Mouse (Mus musculus) hindbrain, embryonic 10.5 days (tissue): Measurements from ENCODE around the gene Foxb2. TPM values are rescaled to one million over a fixed set of nuclear protein-coding genes. Genes with fewer than 3 reads are reported as not detected.
A peak's percentile ranks its signal among the peaks of the same experiment; 100 is the strongest.

Experiments used
- DNase-seq: peaks from one replicate; pipeline ENCODE4 v3.0.0-alpha.2; 2017; ENCODE audit warnings: low spot score
- H3K27ac ChIP-seq: fragments of 300-500 bp; sonication (generic); 2 replicates; pipeline ENCODE4 v1.5.1; 2016; ENCODE audit warnings: mild to moderate bottlenecking, moderate library complexity
- H3K27me3 ChIP-seq: fragments of 300-500 bp; sonication (generic); 2 replicates; pipeline ENCODE4 v1.6.1; 2016; ENCODE audit warnings: mild to moderate bottlenecking; ENCODE audit not compliant: poor library complexity, insufficient read depth, severe bottlenecking
- H3K36me3 ChIP-seq: fragments of 300-500 bp; sonication (generic); 2 replicates; pipeline ENCODE4 v1.6.1; 2016; ENCODE audit warnings: mild to moderate bottlenecking, moderate library complexity
- H3K4me1 ChIP-seq: fragments of 300-500 bp; sonication (generic); replicated peaks from 2 replicates; pipeline ENCODE4 v1.6.1; 2016; ENCODE audit warnings: mild to moderate bottlenecking
- H3K4me3 ChIP-seq: fragments of 300-500 bp; sonication (generic); 2 replicates; pipeline ENCODE4 v1.5.1; 2016; ENCODE audit warnings: mild to moderate bottlenecking, moderate library complexity
- H3K9me3 ChIP-seq: fragments of 300-500 bp; sonication (generic); 2 replicates; pipeline ENCODE4 v1.6.1; 2016; ENCODE audit warnings: mild to moderate bottlenecking, moderate library complexity
- WGBS: fragments of 180-500 bp; shearing (Covaris S2); methylation state at CpG from one replicate; pipeline ENCODE4 v1.1.7; 2016; 5-methylcytosine and 5-hydroxymethylcytosine counted together
- polyA plus RNA-seq: library from polyadenylated mRNA; unstranded; fragments of >200 nt; fragmentation: Nextera tagmentation; extraction: Ambion mirVana; gene quantifications from 2 replicates; pipeline ENCODE4 v1.2.1, GENCODE M21; 2016

Foxb2 gene
- polyA plus RNA-seq, result 0.26 and 0.29 TPM in 2 replicates

DNA sequence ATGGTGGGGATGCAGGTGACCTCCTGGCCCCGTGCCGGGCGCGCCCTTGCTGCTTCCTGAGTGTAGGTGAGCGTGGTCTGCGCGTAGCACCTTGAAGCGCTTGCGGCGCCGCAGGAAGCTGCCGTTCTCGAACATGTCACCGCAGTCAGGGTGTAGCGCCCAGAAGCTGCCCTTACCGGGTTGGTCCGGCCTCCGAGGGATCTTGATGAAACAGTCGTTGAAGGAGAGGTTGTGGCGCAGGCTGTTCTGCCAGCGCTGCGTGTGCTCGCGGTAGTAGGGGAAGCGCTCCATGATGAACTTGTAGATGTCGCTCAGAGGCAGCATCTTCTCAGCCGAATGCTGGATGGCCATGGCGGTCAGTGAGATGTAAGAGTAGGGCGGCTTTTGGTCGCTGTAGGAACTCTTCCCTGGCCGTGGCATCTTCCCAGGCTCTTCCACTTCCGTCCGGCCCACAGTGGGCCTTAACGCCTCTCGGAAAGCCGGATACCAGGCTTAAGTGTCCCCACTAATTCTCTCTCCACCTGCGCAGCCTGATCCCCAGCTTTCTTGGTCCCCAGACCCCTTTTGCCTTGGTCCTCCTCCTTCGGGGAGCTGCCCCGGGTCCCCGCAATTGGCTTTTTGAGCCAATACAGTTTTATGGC is at the start of gene Foxb2:
Gene Foxb2, minus strand, starts transcription at position 585 of the 641 bp plus-strand sequence.
- DNase-seq, result peak; percentile 47
- 1% methylated on average over 40 of the region's 40 CpGs for WGBS
- Histone ChIP-seq H3K36me3 (no peaks in the 10 kb centered on the region), H3K4me3 (peak within 1 kb of the TSS; percentile 50), H3K4me1 (peaks cover 43% of the 10 kb centered on the region), H3K27me3 (peaks cover 100% of the 10 kb centered on the region), H3K9me3 (no peaks in the 10 kb centered on the region), H3K27ac (no peak within 1 kb of the TSS; the same call in 1 of the 2 replicates)

DNA sequence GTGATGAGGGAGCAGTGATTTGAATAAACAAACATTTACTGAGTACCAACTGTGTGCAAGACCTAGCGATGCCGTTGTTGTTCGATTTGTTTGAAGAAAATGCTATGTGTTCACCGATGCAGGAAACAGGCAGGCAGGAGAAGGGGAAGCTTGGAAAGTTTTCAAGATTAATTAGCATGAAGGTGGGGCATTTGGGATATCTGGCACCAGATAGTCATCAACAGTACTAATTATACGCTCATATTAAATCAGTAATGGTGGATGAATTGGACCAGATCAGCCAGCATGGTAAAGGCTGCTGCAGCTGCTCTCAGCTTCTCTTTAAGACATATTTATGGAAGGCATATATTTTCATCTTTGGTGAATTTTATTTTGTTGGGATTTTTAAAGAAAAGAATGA is 37.9 kb upstream of the Foxb2 start:
- WGBS, result 80% methylated on average over 5 of the region's 5 CpGs
- Histone ChIP-seq H3K4me1 (no peaks in the 10 kb centered on the region), H3K4me3 (no peak overlapping the region), H3K36me3 (no peaks in the 10 kb centered on the region), H3K9me3 (no peaks in the 10 kb centered on the region), H3K27me3 (no peaks in the 10 kb centered on the region), H3K27ac (no peak overlapping the region)
- DNase-seq, result no peak

DNA sequence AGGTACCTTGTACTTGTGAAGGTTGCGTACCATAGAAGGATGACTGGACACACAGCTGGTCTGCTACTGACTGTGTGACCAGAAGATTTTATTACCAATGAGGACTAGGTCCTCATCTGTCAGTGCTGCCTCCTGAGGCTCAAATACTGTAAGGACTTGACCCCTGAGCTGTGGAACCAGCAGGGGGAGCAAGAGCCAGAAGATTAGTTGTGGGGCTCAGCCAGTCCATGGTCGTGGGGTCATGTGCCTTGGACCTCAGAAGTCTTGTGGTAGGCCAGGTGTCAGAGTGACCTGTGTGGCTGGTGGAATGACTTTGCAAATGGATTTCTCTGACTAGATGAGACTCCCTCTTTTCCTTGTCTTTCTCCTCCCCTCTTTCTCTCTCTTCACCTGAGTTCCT is 29.5 kb upstream of the Foxb2 start:
- no peaks in the 10 kb centered on the region for H3K36me3 ChIP-seq
- no peak overlapping the region for H3K27ac ChIP-seq
- DNase-seq, result no peak
- no peak overlapping the region for H3K4me3 ChIP-seq
- H3K27me3 ChIP-seq, result no peaks in the 10 kb centered on the region
- H3K9me3 ChIP-seq, result no peaks in the 10 kb centered on the region
- H3K4me1 ChIP-seq, result no peaks in the 10 kb centered on the region
- WGBS, result 73% methylated on average over 2 of the region's 2 CpGs

DNA sequence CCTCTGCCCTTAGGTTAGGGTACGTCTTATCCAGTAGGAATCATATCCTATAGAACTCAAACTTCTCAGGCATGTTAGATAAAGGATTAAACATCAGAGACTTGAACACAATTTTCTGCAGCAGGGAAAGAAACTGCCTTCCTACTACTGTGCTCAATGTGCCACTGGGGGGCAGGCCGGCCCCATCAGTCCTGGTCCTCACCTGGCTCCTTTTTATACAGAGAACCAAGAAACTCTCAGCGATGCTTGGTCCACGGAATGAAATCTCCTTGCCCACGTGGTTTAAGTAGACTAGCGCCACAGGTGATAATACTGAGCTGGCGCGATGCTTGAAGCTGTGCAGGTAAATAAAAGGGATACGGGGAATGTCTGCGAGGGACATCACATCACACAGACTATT is 26.1 kb upstream of the Foxb2 start:
- 58% methylated on average over 10 of the region's 10 CpGs for WGBS
- Histone ChIP-seq H3K27me3 (no peaks in the 10 kb centered on the region), H3K27ac (no peak overlapping the region), H3K9me3 (no peaks in the 10 kb centered on the region), H3K36me3 (no peaks in the 10 kb centered on the region), H3K4me3 (no peak overlapping the region), H3K4me1 (no peaks in the 10 kb centered on the region)
- DNase-seq, result no peak

DNA sequence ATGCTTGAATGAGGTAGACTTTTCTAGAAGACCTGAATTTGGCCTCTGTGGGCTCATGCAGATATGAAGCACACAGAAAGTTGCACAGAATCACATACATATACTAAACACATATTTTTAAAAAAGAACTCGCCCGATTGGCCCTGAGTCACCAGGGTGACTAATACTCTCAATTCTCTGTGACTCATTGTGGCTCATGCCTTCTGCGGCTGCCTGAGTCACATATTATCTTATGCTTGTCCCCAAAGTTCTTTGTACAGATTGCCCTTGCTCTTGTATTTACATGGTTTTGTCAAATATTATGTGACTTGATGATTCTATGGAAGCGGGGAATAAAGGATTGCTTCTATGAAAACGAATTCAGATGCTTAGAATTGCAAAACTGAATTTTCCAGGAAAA is 25.0 kb upstream of the Foxb2 start:
- Histone ChIP-seq H3K4me1 (no peaks in the 10 kb centered on the region), H3K36me3 (no peaks in the 10 kb centered on the region), H3K4me3 (no peak overlapping the region), H3K27ac (no peak overlapping the region), H3K27me3 (no peaks in the 10 kb centered on the region), H3K9me3 (no peaks in the 10 kb centered on the region)
- no peak for DNase-seq
- 89% methylated on average over 5 of the region's 5 CpGs for whole genome bisulfite sequencing

DNA sequence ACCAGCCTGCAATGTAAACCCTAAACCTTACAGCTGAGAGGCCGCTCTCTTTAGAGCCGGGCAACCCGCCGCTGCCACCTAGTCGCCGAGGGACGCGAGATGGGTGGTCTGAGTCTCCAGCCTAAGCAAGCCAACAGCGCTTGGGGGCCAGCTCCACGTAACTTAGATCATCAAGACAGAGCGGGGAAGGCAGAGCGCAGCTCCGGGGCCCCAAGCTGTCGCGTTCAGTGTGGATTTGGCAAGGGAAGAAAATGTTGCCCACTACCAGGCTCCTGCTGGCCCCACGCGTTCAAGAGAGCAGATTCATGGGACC is 2.8 kb upstream of the Foxb2 start:
- Histone ChIP-seq H3K4me1 (peaks cover 43% of the 10 kb centered on the region), H3K4me3 (peak overlapping the region; percentile 34), H3K9me3 (no peaks in the 10 kb centered on the region), H3K27me3 (peaks cover 97% of the 10 kb centered on the region), H3K36me3 (no peaks in the 10 kb centered on the region), H3K27ac (no peak overlapping the region)
- DNase-seq, result peak; percentile 49
- WGBS, result under 1% methylated on average over 17 of the region's 17 CpGs

DNA sequence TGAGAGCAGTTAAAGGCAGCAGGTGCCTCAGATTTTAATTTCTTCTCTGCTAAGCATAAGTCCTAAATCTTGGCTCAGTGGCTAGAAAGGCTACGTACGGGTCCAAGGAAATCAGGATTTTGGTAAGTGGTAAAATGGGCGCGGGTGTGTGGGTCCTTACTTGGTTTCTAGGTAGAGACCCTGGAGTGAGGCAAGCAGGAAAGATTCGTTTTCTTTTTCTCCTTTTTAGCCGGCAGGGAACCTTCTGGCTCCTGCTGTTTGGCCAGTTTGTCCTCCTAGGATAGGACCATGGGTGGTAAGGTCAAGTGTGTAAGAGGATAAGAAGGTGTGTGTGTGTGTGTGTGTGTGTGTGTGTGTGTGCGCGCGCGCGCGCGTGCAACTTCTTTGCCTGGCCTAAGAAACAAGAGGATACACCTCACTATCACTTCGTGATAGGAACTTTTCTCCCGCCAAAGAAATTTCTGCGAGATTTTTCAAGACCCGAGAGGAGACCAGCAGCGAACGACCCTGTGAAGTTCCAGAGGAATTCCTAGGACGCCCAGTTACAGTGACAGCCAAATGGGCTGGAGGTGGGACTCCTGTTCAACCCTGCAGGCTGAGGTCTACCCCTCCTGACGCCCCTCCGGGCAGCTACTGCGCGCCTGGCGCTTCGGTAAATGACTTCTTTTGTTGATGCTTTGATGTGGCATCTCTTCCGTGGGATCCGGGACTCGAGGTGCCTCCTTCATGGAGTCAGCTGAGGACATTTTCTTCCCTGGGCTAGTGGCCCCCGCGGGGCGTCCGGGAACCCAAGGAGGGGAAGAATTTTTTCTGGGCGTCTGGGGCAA is 2.2 kb upstream of the Foxb2 start:
- peak overlapping the region; percentile 34 for H3K4me3 ChIP-seq
- peak; percentile 28 for DNase-seq
- WGBS, result under 1% methylated on average over 34 of the region's 34 CpGs
- H3K36me3 ChIP-seq, result no peaks in the 10 kb centered on the region
- no peaks in the 10 kb centered on the region for H3K9me3 ChIP-seq
- H3K27ac ChIP-seq, result no peak overlapping the region
- peaks cover 100% of the 10 kb centered on the region for H3K27me3 ChIP-seq
- H3K4me1 ChIP-seq, result peaks cover 43% of the 10 kb centered on the region

DNA sequence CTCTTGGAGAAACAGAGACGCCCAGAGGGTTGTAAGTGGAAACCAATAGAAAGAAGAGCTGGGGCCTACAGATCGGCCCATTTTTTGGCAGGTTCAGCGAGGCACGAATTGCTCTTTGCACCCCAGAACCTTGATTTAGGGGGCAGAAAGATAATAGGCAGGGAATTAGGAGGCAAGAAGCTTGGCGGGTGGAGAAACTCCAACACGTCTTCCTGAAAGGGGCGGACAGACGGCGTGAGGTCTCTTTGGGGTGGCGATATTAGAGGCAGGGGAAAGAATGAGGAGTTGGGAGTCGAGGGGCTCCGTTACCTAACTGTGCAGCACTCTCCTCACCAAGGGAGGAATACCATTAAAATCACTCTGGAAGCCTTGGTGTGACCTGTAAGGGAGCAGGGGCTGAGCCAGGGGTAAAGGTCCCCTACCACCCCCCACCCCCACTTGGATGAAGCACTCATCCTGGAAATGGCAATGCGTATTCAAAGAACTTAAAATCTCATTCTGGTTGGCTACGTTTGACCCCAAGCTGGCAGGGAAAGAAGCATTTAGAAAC is 1.5 kb upstream of the Foxb2 start:
- Histone ChIP-seq H3K4me1 (peaks cover 43% of the 10 kb centered on the region), H3K4me3 (peak overlapping the region; percentile 50; the same call in 1 of the 2 replicates), H3K9me3 (no peaks in the 10 kb centered on the region), H3K27ac (no peak overlapping the region), H3K36me3 (no peaks in the 10 kb centered on the region), H3K27me3 (peaks cover 100% of the 10 kb centered on the region)
- WGBS, result 3% methylated on average over 14 of the region's 14 CpGs
- peak; percentile 25 for DNase-seq

DNA sequence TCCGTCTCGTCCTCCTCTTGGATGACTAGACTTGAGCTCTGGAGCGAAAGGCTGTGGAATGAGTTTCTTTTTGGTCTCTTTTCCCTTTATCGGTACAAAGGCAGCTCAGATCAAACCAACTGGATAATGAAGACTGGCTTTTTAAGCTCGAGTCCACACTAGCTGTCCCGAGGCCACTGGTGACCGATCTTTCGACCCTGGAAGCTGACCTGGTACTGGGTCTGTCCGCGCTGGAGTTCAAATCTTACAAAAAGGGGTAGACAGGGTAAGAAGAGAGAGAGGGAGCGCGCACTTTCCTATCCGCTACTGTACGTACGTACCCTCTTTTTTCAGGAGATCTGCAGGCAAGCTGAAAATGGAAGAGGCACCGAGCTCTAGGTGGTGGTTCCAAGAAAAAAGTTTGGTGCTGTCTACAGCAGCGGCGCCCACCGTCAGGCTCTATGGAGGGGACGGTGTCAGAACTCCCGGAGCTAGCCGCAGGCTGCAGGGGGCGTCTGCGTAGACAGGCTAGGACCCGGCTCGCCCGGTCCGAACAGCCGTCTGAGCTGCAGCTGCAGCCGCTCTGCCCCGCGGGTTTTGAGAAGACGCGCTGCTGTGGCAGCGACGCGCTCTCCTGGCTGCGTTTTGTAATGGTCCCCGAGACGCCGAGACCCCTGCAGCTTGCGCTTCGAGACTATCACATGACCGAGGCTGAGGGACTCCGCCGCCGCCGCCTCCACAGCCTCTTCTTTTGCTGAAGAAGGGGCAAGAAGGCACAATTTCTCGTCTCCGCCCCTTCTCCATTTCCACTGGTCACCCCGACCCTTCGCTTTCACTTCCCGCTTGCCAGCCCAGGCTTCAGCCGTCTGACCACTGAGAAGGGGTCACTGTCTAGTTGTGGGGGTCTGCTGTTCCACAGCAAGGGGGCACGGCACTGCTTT is 597 bp upstream of the Foxb2 start:
- H3K27me3 ChIP-seq, result peaks cover 100% of the 10 kb centered on the region
- H3K27ac ChIP-seq, result no peak overlapping the region
- DNase-seq, result peak; percentile 65
- H3K36me3 ChIP-seq, result no peaks in the 10 kb centered on the region
- H3K4me3 ChIP-seq, result peak overlapping the region; percentile 50
- WGBS, result under 1% methylated on average over 55 of the region's 55 CpGs
- H3K9me3 ChIP-seq, result no peaks in the 10 kb centered on the region
- peaks cover 43% of the 10 kb centered on the region for H3K4me1 ChIP-seq

DNA sequence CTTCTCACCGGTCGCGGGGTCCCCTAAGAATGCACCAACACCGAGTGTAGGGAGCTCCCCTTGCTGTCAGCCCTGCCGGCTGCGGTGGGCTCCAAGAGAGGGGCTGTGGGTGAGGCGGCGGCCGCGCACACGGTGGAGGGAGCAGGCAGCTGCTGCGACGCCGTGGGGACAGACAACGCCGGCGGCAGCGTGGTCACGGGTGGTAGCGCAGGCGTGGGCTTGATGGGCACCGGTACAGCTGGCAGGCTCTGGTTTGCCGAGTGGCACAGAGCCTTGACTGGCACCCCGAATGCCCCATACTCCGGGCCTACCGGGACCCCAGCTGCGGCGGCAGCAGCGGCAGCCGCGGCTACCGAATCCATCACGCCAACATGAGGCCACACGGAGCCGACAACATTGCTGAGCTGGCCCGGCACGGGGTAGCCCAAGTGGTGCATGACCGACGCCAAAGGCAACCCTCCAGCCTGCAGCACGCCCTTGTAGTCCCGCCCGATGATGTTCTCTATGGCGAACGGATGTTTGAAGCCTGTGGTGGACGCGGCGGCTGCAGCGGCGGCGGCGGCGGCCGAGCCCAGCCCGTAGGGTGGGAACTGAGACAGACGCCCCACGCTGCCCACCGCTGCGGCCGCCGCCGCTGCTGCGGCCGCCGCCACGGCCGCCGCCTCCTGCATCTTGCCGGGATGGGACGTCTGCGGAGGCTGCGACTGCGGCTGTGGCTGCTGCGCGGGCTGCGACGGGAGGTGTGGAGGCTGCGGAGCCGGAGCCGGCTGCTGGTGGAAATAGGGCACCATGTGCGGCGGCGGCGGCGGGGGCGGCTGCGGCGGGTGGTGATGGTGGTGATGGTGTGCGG is 1.0 kb downstream of the Foxb2 start:
- H3K9me3 ChIP-seq, result no peaks in the 10 kb centered on the region
- peak; percentile 69 for DNase-seq
- no peaks in the 10 kb centered on the region for H3K36me3 ChIP-seq
- H3K4me3 ChIP-seq, result peak overlapping the region; percentile 50
- H3K27me3 ChIP-seq, result peaks cover 100% of the 10 kb centered on the region
- no peak overlapping the region; the same call in 1 of the 2 replicates for H3K27ac ChIP-seq
- WGBS, result under 1% methylated on average over 81 of the region's 88 CpGs
- peaks cover 43% of the 10 kb centered on the region for H3K4me1 ChIP-seq

DNA sequence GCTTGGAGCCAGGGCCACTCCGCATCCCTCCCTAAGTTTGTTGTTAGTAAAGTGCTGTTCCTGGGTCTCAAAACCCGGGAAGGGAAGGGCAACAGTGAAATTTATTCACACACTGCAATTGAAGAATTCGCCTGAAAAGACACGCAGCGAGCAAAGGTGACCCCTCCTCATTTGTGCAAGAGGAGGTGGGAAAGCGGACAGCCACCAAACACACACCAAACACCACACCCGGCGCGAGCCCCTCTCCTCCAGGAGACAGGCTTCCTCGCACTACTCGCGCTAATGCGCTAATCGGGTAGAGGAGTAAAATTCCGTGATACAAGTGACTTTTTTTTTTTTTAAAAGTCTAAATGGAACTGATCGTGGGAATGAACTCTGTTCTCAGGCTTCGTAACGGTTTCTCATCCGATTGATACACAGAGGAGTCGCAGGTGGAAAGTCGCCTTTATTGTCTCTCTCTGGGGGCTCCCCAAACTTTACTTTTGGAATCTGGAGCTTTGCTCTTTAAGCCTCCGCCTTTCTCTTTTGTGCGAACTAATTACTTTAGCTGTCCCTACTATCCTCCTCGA is 2.3 kb downstream of the Foxb2 start:
- Histone ChIP-seq H3K36me3 (no peaks in the 10 kb centered on the region), H3K9me3 (no peaks in the 10 kb centered on the region), H3K27ac (no peak overlapping the region), H3K27me3 (peaks cover 100% of the 10 kb centered on the region), H3K4me3 (no peak overlapping the region), H3K4me1 (peaks cover 36% of the 10 kb centered on the region)
- DNase-seq, result peak; percentile 52
- WGBS, result under 1% methylated on average over 24 of the region's 24 CpGs
